Mouse (Mus musculus): ENCODE measurements around the gene Mapk13. TPM values are rescaled to one million over a fixed set of nuclear protein-coding genes. Genes with fewer than 3 reads are reported as not detected.

Mapk13 gene
- polyA plus RNA-seq (2014; fragmentation: Illumina TruSeq; extraction: RNeasy Lipid Tissue Mini Kit (QIAGEN cat#74804); ENCODE audit: low read depth, low replicate concordance): 10.0 TPM

DNA sequence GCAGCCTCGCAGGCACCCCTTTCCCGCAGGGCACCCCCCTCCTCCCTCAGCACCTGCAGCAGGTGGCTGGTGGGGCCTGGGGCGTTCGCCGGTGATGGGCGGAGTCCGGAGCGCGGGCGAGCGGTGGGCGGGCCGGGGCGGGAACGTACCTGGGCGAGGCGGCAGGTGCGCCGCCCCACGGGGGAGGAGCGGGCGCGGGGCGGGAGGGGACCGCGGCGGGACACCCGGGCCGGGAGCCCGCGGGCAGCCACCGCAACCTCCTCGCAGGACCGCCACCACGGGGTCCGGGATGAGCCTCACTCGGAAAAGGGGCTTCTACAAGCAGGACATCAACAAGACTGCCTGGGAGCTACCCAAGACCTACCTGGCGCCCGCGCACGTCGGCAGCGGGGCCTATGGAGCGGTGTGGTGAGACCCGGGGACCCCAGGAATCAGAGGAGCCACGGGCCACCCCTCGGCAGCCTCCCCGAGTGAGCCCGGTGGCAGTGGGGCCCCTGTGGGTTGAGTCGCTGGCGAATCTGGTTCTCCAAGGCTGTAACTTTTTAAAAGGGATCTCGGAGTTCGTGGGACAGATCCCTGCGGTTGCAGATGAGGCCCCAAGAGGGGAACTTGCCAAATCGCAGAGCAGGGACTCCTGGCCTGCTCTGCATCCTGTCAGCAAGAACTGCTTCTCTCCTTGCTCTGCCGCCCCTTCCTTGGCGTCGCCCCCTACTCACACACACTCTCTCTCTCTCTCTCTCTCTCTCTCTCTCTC, at the start of gene Mapk13:
TSS of gene Mapk13 (plus strand) at position 177 of the 754 bp plus-strand sequence.

GRCm38 (mm10) chr17:28725783-28726182, 43.3 kb upstream of the Mapk13 start, which contains the start of gene AC170998.1:
TSS of gene AC170998.1 (plus strand) at chr17:28726083.

DNA sequence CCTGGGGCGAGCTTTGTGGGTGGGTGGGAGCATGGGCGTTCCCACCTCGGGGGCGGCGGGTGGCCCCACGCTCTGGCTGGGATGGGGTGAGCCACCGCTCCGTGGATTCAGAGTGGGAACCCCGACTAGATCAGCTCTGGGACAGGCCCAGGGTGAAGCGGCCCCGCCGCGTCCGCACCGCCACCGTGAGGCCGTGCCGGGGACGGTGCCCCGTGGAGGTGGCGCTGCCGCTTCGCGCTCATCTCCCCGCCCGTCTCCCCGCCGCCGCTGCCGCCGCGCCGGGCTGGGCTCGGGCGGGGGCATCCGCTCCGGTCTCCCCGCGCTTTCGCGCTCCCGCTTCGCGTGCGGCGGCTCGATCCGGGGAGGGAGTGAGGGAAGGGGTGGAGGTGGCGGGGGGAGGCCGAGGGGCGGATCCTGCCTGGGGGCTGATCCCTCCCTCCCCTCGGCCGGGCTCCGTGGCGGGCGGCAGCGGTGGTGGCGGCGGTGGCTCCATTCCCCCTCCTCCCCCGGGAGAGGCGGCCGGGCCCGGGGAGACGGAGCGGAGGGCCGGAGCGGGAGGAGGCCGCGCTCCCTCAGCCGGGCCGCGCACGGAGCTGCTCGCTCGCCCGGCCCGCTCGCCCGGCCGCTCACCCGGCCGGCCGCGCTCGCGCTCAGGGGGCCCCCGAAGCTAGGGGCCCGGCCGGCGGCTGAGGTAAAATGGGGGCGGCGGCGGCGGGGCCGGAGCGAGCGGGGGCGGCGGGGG, 31.7 kb downstream of the Mapk13 start, which contains the start of gene Brpf3:
TSS of gene Brpf3 (plus strand) at position 420 of the 742 bp plus-strand sequence.

Other genes with a start within 250 kb of the Mapk13 start
- gene Armc12, start 238.5 kb upstream of the Mapk13 start, polyA plus RNA-seq (2014; fragmentation: Illumina TruSeq; extraction: RNeasy Lipid Tissue Mini Kit (QIAGEN cat#74804); ENCODE audit: low read depth, low replicate concordance): not detected
- not detected for gene Clpsl2, start 219.9 kb upstream of the Mapk13 start, polyA plus RNA-seq (2014; fragmentation: Illumina TruSeq; extraction: RNeasy Lipid Tissue Mini Kit (QIAGEN cat#74804); ENCODE audit: low read depth, low replicate concordance)
- 1.6 TPM for gene Clps, start 208.5 kb upstream of the Mapk13 start, polyA plus RNA-seq (2014; fragmentation: Illumina TruSeq; extraction: RNeasy Lipid Tissue Mini Kit (QIAGEN cat#74804); ENCODE audit: low read depth, low replicate concordance)
- 0.76 TPM for gene Lhfpl5, start 193.7 kb upstream of the Mapk13 start, polyA plus RNA-seq (2014; fragmentation: Illumina TruSeq; extraction: RNeasy Lipid Tissue Mini Kit (QIAGEN cat#74804); ENCODE audit: low read depth, low replicate concordance)
- gene Srpk1, start 146.6 kb upstream of the Mapk13 start, polyA plus RNA-seq (2014; fragmentation: Illumina TruSeq; extraction: RNeasy Lipid Tissue Mini Kit (QIAGEN cat#74804); ENCODE audit: low read depth, low replicate concordance): 106 TPM
- gene Slc26a8, start 79.1 kb upstream of the Mapk13 start, polyA plus RNA-seq (2014; fragmentation: Illumina TruSeq; extraction: RNeasy Lipid Tissue Mini Kit (QIAGEN cat#74804); ENCODE audit: low read depth, low replicate concordance): 0.82 TPM
- 77.4 TPM for gene Mapk14, start 78.0 kb upstream of the Mapk13 start, polyA plus RNA-seq (2014; fragmentation: Illumina TruSeq; extraction: RNeasy Lipid Tissue Mini Kit (QIAGEN cat#74804); ENCODE audit: low read depth, low replicate concordance)
- gene AC170998.1, start 43.2 kb upstream of the Mapk13 start, polyA plus RNA-seq (2014; fragmentation: Illumina TruSeq; extraction: RNeasy Lipid Tissue Mini Kit (QIAGEN cat#74804); ENCODE audit: low read depth, low replicate concordance): 2.0 TPM
- 41.6 TPM for gene Brpf3, start 31.8 kb downstream of the Mapk13 start, polyA plus RNA-seq (2014; fragmentation: Illumina TruSeq; extraction: RNeasy Lipid Tissue Mini Kit (QIAGEN cat#74804); ENCODE audit: low read depth, low replicate concordance)
- not detected for gene Pnpla1, start 89.1 kb downstream of the Mapk13 start, polyA plus RNA-seq (2014; fragmentation: Illumina TruSeq; extraction: RNeasy Lipid Tissue Mini Kit (QIAGEN cat#74804); ENCODE audit: low read depth, low replicate concordance)
- gene 4930539E08Rik, start 146.0 kb downstream of the Mapk13 start, polyA plus RNA-seq (2014; fragmentation: Illumina TruSeq; extraction: RNeasy Lipid Tissue Mini Kit (QIAGEN cat#74804); ENCODE audit: low read depth, low replicate concordance): not detected
- not detected for gene Pxt1, start 174.5 kb downstream of the Mapk13 start, polyA plus RNA-seq (2014; fragmentation: Illumina TruSeq; extraction: RNeasy Lipid Tissue Mini Kit (QIAGEN cat#74804); ENCODE audit: low read depth, low replicate concordance)
- 42.3 TPM for gene Kctd20, start 182.7 kb downstream of the Mapk13 start, polyA plus RNA-seq (2014; fragmentation: Illumina TruSeq; extraction: RNeasy Lipid Tissue Mini Kit (QIAGEN cat#74804); ENCODE audit: low read depth, low replicate concordance)
- 94.6 TPM for gene Stk38, start 238.7 kb downstream of the Mapk13 start, polyA plus RNA-seq (2014; fragmentation: Illumina TruSeq; extraction: RNeasy Lipid Tissue Mini Kit (QIAGEN cat#74804); ENCODE audit: low read depth, low replicate concordance)